Mouse (Mus musculus) neural tube, embryonic 14.5 days (tissue): Measurements from ENCODE around the gene Vmn2r105. TPM values are rescaled to one million over a fixed set of nuclear protein-coding genes. Genes with fewer than 3 reads are reported as not detected.

Source experiments
- ATAC-seq: fragments of 200-750 bp; cut with Nextera tagmentation; 2 replicates; pipeline ENCODE4 v1.8.0; 2017; ENCODE audit warnings: low read depth, mild to moderate bottlenecking, moderate TSS enrichment, moderate library complexity
- H3K27ac ChIP-seq: fragments of 300-500 bp; sonication (generic); 2 replicates; pipeline ENCODE4 v1.5.1; 2014; ENCODE audit warnings: low read depth, mild to moderate bottlenecking, control low read depth, low read length, moderate library complexity, mixed read lengths
- H3K27me3 ChIP-seq: fragments of 300-500 bp; sonication (generic); 2 replicates; pipeline ENCODE4 v1.6.1; 2014; ENCODE audit warnings: low read length; ENCODE audit not compliant: control insufficient read depth, insufficient read depth
- H3K36me3 ChIP-seq: fragments of 300-500 bp; sonication (generic); 2 replicates; pipeline ENCODE4 v1.6.1; 2014; ENCODE audit warnings: low read length, mixed read lengths; ENCODE audit not compliant: control insufficient read depth, insufficient read depth
- H3K4me1 ChIP-seq: fragments of 300-500 bp; sonication (generic); 2 replicates; pipeline ENCODE4 v1.6.1; 2014; ENCODE audit warnings: low read length; ENCODE audit not compliant: control insufficient read depth, insufficient read depth
- H3K4me2 ChIP-seq: fragments of 300-500 bp; sonication (generic); 2 replicates; pipeline ENCODE4 v1.6.1; 2014; ENCODE audit warnings: mild to moderate bottlenecking, low read depth, low read length, control low read depth
- H3K4me3 ChIP-seq: fragments of 300-500 bp; sonication (generic); 2 replicates; pipeline ENCODE4 v1.5.1; 2014; ENCODE audit warnings: low read depth, low read length, control low read depth, mixed read lengths
- H3K9ac ChIP-seq: fragments of 300-500 bp; sonication (generic); replicated peaks from 2 replicates; pipeline ENCODE4 v1.6.1; 2014; ENCODE audit warnings: low read depth, mild to moderate bottlenecking, control low read depth, low read length, mixed read lengths
- H3K9me3 ChIP-seq: fragments of 300-500 bp; sonication (generic); 2 replicates; pipeline ENCODE4 v1.6.1; 2016; ENCODE audit warnings: low read length; ENCODE audit not compliant: control insufficient read depth
- WGBS: fragments of 180-500 bp; shearing (Covaris S2); extraction: QIAGEN DNeasy Blood & Tissue Kit; methylation state at CpG from one replicate; pipeline ENCODE4 v1.1.7; 2014; 5-methylcytosine and 5-hydroxymethylcytosine counted together
- polyA plus RNA-seq: library from polyadenylated mRNA; unstranded; fragments of >200 nt; fragmentation: Nextera tagmentation; extraction: Ambion mirVana; gene quantifications from 2 replicates; pipeline ENCODE4 v1.2.1, GENCODE M21; 2014

Gene Vmn2r105
- polyA plus RNA-seq = not detected in 2 replicates

GRCm38 (mm10) chr17:20234952-20235351 lies at the start of gene Vmn2r105:
Vmn2r105 (minus strand) TSS chr17:20235052.
- Histone ChIP-seq H3K4me3 (no peak within 1 kb of the TSS), H3K27ac (no peak within 1 kb of the TSS), H3K27me3 (no peaks in the 10 kb centered on the region), H3K4me1 (no peaks in the 10 kb centered on the region), H3K36me3 (no peaks in the 10 kb centered on the region), H3K9me3 (0 out of 2 replicates have a peak, but pooled peaks cover 2% of the 10 kb centered on the region), H3K9ac (no peak within 1 kb of the TSS), H3K4me2 (no peak within 1 kb of the TSS)
- WGBS = 74% methylated on average over 2 of the region's 2 CpGs
- ATAC-seq = no peak

GRCm38 (mm10) chr17:20255522-20255921 lies 20.7 kb upstream of the Vmn2r105 start:
- no peaks in the 10 kb centered on the region for H3K27me3 ChIP-seq
- 75% methylated on average over 4 of the region's 4 CpGs for WGBS
- no peak overlapping the region for H3K9ac ChIP-seq
- no peaks in the 10 kb centered on the region for H3K36me3 ChIP-seq
- no peak overlapping the region for H3K4me3 ChIP-seq
- no peaks in the 10 kb centered on the region for H3K4me1 ChIP-seq
- no peak for ATAC-seq
- H3K4me2 ChIP-seq = no peak overlapping the region
- H3K9me3 ChIP-seq = 0 out of 2 replicates have a peak, but pooled peaks cover 3% of the 10 kb centered on the region
- H3K27ac ChIP-seq = no peak overlapping the region

- no peak for ATAC-seq
- Histone ChIP-seq H3K4me1 (no peaks in the 10 kb centered on the region), H3K36me3 (no peaks in the 10 kb centered on the region), H3K9ac (no peak within 1 kb of the TSS), H3K9me3 (no peaks in the 10 kb centered on the region), H3K4me2 (no peak within 1 kb of the TSS), H3K27ac (no peak within 1 kb of the TSS), H3K27me3 (no peaks in the 10 kb centered on the region), H3K4me3 (no peak within 1 kb of the TSS)
Measured at GRCm38 (mm10) chr17:20182997-20183396, 51.9 kb downstream of the Vmn2r105 start, which contains the start of gene Fpr-rs6. Fpr-rs6 (minus strand) TSS chr17:20183097.

Other genes with a start within 250 kb of the Vmn2r105 start
- not detected in 2 replicates for gene Vmn2r104, start 186.7 kb downstream of the Vmn2r105 start, polyA plus RNA-seq
- not detected in 2 replicates for gene Fpr-rs7, start 120.8 kb downstream of the Vmn2r105 start, polyA plus RNA-seq
- gene Fpr-rs6, start 52.0 kb downstream of the Vmn2r105 start, polyA plus RNA-seq = not detected in 2 replicates
- not detected in 2 replicates for gene Vmn2r106, start 50.5 kb upstream of the Vmn2r105 start, polyA plus RNA-seq
- not detected in 2 replicates for gene Vmn2r107, start 110.2 kb upstream of the Vmn2r105 start, polyA plus RNA-seq
- not detected in 2 replicates for gene Vmn1r224, start 179.1 kb upstream of the Vmn2r105 start, polyA plus RNA-seq
- not detected in 2 replicates for gene Vmn2r108, start 246.3 kb upstream of the Vmn2r105 start, polyA plus RNA-seq